Mouse (Mus musculus) mature B cell (primary cell): Measurements from ENCODE around the gene Mrps26.
"Not testable (repeated sequence)": the region's sequence is repeated elsewhere in the genome, so short reads cannot be mapped to it uniquely, and the experiment has no call there.

Experiments used
- in situ Hi-C: fragments of 300-500 bp; cut with MboI; formaldehyde crosslinking; loops from 2 replicates; pipeline ENCODE4 v1.14.3; 2019

The Mrps26 gene

DNA sequence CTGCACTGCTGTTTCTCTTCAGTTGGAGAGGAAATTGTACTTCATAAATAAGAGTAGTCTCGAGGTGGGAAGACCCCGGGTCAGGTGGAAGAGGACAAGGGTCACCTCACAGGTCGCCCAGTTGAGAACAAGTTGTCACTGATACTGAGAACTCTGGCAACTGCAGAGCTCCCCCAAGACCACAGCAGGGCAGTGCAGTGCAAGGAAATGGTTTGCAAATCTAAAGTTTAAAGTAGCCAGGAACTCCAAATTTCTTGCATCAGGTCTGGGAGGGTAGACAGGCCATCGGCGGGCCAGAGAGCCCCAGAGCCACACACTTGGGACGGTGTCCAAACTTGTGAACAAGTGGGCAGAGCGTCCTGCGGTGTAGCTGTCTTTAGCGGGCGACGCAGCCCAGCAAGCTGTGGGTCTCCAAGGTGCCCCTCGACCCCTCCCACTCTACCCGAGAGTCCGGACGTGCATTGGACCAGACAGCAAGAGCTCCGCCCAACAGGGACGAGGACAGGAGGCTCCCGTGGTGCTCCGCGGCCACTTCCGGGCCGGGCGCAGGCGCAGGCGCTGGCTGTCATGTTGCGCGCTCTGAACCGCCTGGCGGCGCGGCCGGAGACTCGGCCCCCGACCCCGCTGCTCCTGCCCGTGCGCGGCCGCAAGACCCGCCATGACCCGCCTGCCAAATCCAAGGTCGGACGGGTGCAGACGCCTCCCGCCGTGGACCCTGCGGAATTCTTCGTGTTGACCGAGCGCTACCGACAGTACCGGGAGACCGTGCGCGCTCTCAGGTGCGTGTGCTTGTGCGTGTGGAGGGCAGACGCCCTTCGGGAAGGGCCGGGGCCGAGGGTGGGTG is at the start of gene Mrps26:
Gene Mrps26 (plus strand): TSS at position 531 of the 844 bp plus-strand sequence.
- in situ Hi-C loops = no loop called here

GRCm38 (mm10) chr2:130513907-130514306 is 49.6 kb upstream of the Mrps26 start:
- in situ Hi-C loops = no loop called here

DNA sequence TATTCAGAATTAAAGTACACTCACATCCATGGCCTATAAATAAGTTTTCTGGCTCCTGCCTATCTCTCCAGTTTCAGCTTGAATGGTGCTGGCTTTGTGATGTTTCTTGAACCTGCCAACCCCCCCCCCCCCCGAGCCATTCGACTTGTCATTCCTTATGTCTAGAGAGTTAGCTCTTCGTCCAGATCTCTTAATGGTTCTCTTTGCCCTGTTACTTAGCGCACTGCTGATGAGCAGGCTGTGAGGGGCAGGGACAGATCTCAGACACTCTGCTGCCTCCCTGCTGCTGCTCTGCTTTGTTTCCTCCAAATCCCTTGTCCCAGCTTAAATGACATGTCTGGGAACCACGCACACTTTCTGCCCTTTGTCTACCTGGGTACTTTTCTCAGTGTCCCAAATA is 47.8 kb upstream of the Mrps26 start:
- in situ Hi-C loops = no loop called here

DNA sequence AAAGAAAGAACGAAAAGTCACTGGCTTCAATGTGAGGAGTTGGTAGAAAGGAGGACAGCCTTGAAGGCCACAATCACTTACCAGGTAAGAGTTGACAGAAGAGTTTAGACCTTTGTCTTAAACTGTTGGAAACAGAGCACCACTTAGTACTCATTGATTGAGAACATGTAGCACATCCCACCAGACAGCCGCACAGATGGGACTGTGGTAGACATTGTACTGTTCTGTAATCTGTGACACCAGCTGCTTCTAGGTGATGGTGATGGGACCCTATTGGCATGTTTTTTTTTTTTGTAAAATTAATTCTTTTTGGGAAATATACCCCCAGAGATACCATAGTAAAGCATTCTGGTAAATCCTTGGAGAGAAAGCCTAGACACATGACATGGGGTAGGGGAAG is 41.6 kb upstream of the Mrps26 start:
- in situ Hi-C loops = no loop called here

GRCm38 (mm10) chr2:130525480-130525879 is 38.1 kb upstream of the Mrps26 start:
- in situ Hi-C loops = not testable (repeated sequence)

DNA sequence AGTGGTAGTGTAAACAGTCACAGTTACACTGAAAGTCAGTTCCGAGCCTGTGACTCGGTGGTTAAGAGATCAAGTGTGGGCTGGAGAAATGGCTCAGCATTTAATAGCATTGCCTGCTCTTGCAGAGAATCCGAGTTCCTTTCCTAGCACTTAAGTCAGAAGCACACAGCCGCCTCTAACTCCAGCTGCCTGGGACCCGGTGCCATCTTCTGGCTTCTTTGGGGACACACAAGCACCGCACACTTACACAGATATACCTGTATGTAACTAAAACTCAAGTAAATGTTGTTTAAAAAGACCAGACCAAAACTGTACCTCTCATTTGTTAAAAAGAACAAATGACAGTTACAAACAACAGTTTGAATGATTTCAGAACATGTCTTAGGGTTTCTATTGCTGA is 35.1 kb upstream of the Mrps26 start:
- in situ Hi-C loops = no loop called here

GRCm38 (mm10) chr2:130529290-130529689 is 34.3 kb upstream of the Mrps26 start:
- in situ Hi-C loops = no loop called here

- in situ Hi-C loops = no loop called here
These were observed 33.6 kb upstream of the Mrps26 start for GRCm38 (mm10) chr2:130529925-130530324.

- in situ Hi-C loops = no loop called here
These were observed 31.3 kb upstream of the Mrps26 start for GRCm38 (mm10) chr2:130532201-130532600.

GRCm38 (mm10) chr2:130535017-130535416 is 28.5 kb upstream of the Mrps26 start:
- in situ Hi-C loops = no loop called here

GRCm38 (mm10) chr2:130536890-130537289 is 26.7 kb upstream of the Mrps26 start:
- in situ Hi-C loops = no loop called here

- in situ Hi-C loops = no loop called here
These were observed 24.5 kb upstream of the Mrps26 start for GRCm38 (mm10) chr2:130538876-130539546.

DNA sequence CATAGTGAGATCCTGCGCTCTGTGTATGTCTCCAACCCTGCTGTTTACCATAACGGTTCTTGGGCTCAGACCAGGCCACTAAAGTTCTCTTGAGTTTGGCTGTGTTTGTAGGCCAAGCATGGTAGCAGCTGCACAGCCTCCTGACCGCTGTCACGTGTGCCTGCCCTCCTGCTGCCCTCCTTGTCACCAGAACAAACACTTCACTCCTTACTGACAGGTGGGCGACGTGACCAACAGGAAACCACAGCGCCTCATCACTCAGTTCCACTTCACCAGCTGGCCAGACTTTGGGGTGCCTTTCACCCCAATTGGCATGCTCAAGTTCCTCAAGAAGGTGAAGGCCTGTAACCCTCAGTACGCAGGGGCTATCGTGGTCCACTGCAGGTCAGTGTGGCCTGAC is 23.3 kb upstream of the Mrps26 start:
- in situ Hi-C loops = no loop called here

GRCm38 (mm10) chr2:130546957-130547356 is 16.6 kb upstream of the Mrps26 start:
- in situ Hi-C loops = no loop called here

- in situ Hi-C loops = no loop called here
These were observed 8.7 kb upstream of the Mrps26 start for GRCm38 (mm10) chr2:130554841-130555240.

GRCm38 (mm10) chr2:130556292-130556691 is 7.2 kb upstream of the Mrps26 start:
- in situ Hi-C loops = no loop called here

DNA sequence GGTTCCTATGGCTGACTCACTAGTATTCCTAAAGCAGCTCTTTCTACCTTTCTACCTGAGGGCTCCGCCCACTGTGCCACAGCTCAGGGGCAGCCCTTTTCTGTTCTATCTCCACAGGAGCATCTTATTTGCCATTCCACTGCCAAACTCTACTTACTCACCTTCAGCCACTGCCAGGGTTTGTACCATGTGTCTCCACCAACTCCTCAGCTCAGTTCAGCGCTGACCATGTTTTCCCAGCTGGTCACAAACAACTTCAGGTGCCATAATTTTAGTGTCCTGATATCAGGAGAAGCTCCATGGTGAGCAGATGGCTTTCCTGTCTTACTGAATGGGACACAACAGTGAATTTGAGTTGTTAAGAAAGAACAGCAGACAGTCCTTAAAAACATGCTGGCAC is 6.1 kb upstream of the Mrps26 start:
- in situ Hi-C loops = no loop called here

DNA sequence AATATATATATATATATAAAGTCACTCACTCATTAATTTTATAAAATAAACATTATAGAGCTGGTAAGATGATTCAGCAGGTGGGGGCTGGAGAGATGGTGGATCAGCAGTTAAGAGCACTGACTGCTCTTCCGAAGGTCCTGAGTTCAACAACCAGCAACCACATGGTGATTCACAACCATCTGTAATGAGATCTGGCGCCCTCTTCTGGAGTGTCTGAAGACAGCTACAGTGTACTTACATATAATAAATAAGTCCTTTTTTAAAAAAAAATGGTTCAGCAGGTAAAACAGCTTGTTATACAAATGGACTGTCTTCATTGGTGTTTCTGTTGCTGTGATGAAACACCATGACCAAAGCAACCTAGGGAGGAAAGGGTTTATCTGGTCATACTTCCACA is 5.5 kb upstream of the Mrps26 start:
- in situ Hi-C loops = no loop called here

- in situ Hi-C loops = no loop called here
These were observed 521 bp downstream of the Mrps26 start for GRCm38 (mm10) chr2:130564063-130564462.

- in situ Hi-C loops = no loop called here
These were observed 1.4 kb downstream of the Mrps26 start for GRCm38 (mm10) chr2:130564983-130565382.

- in situ Hi-C loops = no loop called here
These were observed 5.4 kb downstream of the Mrps26 start for GRCm38 (mm10) chr2:130568921-130569320.

- in situ Hi-C loops = no loop called here
These were observed 6.4 kb downstream of the Mrps26 start for GRCm38 (mm10) chr2:130569926-130570325.

GRCm38 (mm10) chr2:130574960-130575359 is 11.4 kb downstream of the Mrps26 start:
- in situ Hi-C loops = no loop called here
